Mouse (Mus musculus) c-Kit-negative CD71-positive TER-119-positive erythroid progenitor cells, embryonic 14.5 days (primary cell): ENCODE measurements around the gene Cfd.

Source experiments
- DNase-seq: peaks from one replicate; pipeline ENCODE4 v3.0.0-alpha.2; 2013; ENCODE audit warnings: low read depth, low spot score

Cfd gene

DNA sequence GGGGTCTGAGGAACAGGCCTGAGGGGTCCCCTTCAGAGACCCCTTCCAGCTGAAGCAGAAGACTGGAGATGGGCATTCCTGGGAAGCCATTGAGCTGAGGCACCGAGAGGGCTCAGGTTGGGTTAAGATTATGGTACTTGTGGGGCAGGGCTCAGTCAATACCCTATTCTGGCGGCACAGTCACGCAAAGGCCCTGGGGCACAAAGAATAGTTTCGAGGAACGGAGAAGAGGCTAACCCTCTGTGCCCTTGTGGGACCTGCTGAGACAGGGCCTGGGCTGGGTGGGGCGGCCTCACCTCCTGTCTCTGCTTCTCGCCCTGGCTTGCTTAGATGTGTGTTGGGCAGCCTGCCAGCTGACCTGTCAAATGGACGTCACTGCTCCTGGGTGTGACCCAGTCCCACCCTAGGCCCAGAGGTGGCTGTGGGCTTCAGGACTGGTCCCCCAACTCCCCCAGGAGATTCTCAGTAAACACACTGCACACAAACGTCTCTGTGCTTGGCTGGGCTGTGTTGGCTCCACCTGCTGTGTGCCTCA is 42.6 kb downstream of the Cfd start:
- DNase-seq = no peak

DNA sequence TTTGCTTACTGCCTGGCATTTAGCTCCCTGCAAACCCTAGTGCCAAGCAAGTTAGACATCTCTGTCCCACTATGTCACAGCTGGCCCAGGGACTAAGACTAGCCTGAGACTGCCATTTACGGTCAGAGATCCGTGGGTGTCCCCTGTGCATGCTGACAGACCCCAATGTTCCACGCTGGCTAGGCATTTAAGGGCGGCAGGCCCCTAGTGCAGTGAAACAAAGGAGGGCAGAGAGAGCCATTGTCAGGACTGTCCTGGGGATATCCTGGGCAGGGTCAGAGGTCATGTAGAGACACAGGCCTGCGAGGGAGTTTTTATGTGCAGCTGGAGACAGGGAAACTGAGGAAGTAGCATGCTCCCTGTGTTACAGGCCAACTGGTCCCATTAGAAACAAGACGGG is 43.2 kb downstream of the Cfd start:
- no peak for DNase-seq

GRCm38 (mm10) chr10:79934272-79934721 is 43.6 kb downstream of the Cfd start:
- DNase-seq = no peak

DNA sequence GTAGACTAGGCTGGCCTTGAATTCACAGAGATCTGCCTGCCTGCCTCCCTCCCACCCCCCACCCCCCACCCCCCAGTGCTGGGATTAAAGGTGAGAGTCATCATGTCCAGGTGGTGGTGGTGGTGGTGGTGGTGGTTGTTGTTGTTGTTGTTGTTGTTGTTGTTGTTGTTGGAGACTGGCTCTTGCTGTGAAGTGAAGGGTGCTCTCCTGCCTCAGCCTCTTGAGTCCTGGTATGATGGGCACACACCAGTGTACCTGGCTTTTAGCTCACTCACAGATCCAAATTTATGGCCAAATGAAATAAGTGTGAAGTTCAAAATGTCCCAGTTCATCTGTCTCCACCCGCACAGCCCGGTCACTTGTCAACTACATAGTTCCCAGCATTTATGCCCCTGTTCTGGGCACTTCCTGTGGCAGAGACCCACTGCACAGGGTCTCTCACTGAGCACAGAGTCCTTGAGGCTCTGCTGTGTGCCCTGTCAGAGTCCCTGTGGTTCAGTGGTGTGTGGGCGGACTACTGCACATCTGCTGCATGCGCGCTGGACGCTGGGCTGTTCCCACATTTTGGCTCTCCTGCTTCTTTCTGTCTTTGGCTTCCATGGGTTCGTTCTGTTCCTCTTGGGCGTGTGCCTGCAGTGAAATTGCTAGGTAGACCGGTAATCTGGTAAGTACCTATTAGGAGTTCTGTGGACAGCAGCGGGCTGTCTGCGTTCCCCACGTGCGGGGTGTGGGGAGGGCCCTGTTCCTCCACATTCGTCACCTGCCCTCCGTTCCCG is 44.3 kb downstream of the Cfd start:
- no peak for DNase-seq

- DNase-seq = no peak
These were observed 45.7 kb downstream of the Cfd start for GRCm38 (mm10) chr10:79936284-79936910.

DNA sequence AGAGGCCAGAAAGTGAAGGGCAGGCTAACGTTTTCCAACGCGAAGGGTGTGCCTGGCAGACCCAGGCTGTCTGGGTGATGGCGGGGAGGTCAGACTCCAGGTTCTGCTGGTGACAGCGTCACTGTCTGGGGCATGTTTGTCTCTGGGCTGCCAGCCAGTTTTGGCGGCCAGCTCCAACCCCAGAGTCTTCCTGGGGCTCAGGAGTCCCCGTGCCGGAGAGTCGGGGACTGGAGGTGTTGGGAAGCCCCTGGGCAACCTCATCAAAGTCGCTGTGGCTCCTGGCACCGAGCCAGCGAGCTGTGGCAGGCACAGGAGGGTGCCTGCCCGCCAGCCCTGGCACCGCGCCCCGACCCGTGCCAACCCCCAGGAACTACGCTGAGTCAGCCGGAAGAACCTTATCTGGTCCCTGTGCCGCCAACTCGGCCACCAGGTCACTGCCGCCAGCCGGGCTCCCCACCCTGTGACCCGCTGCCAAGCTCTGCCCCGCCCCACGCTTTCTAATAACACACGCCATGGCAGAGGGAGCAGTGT is 46.3 kb downstream of the Cfd start:
- DNase-seq = no peak

DNA sequence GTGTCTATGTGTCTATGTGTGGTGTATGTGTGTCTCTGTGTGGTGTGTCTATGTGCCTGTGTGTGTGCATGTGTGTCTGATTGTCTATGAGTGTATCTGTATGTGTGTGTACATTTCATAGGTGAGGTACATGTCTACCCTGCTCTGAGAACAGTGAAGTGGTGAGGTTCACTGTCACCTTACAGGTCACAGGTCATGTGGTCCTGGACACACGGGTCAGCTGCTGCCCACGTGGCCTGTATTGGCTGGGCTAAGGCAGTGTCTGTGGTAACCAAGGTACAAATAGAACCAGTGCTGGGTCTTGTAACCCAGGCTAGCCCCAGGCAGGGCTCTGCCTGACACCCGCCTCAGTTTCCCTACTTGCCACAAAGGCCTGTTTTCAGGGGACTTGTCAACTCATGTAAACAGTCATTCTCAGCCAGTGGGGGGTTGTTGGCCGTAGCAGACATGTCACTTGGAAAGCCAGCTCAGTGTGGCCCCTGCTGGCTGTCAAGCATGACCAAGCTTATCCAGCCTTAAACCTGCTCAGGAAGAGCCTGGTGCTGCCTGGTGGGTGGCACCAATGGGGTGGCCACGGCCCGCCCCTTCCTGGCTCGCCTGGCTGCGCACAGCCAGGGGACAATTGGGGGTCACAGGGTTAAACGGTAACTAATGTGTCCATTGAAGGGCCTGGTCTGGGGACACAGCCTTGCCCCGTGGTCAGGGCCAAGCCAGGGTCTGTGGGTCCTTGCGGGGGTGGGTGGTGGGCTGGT is 47.3 kb downstream of the Cfd start:
- DNase-seq = no peak

- DNase-seq = no peak
These were observed 50.1 kb downstream of the Cfd start for GRCm38 (mm10) chr10:79940749-79941148.
